Mouse (Mus musculus) cerebellum, postnatal 4 days (tissue): ENCODE results near the gene Rbl2.

Source experiments
- DNase-seq, 2 experiments: peaks; one replicate each; pipeline ENCODE4 v3.0.0; 2022; ENCODE audit warnings: low spot score in 2 of 2, mixed read lengths in 1 of 2

Gene Rbl2

GRCm38 (mm10) chr8:91159959-91160800, 90.3 kb downstream of the Rbl2 start:
- no peak for DNase-seq

DNA sequence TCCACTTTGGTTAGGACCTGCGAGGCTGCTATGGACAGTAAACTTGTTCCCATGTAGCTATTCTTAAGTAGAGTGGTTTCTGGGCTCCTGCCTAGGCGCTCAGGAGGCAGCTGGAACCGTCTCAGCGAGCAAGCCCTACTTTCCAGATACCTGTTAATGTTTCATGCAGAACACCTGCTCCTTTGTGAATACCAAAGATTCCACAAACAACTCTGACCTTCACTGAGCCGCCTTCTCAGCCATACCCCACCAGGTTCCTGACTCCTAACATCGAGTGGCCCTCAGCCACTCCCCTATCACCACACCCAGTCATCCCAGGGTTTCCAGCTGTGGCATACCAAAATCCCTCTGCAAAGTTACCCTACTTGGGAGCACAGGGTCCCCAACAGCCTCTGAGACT, 100.3 kb downstream of the Rbl2 start:
- DNase-seq: no peak

- DNase-seq: no peak
Observed at GRCm38 (mm10) chr8:91170914-91171313, 101.1 kb downstream of the Rbl2 start.

- DNase-seq: no peak
Observed at GRCm38 (mm10) chr8:91171605-91172004, 101.7 kb downstream of the Rbl2 start.
